Mouse (Mus musculus): ENCODE measurements around the gene Dpysl4.

DNA sequence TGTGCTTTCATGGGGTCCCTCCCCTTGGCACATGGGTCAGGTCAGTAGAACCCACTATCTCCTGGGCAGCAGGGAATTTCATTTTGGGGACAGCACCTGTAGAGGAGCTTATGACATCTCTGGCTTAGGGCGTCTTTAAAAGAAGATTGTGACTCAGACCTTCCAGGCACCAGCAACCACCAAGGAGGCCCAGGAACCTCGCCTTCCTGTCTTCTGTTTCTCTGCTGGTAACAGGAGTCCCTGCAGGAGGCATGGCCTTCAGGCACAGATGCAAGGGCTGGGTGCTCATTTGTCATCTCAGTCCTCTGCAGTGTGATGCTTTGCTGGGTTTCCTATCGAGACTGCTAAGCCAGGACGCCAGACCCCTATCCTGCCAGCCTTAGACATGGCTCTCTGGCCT is 43.2 kb downstream of the Dpysl4 start:
- no peak for TF ChIP-seq CTCF (IDR thresholded peaks at IDR 0.05; ENCODE audit: borderline replicate concordance, insufficient read depth, low read depth, low read length)
- no peak for TF ChIP-seq POLR2A (IDR thresholded peaks at IDR 0.05; ENCODE audit: borderline replicate concordance, insufficient read depth, low read length)
